Mouse (Mus musculus): Measurements from ENCODE around the gene Tmem101. TPM values are rescaled to one million over a fixed set of nuclear protein-coding genes. Genes with fewer than 3 reads are reported as not detected.
A peak's percentile ranks its signal among the peaks of the same experiment; 100 is the strongest.

Tmem101 gene
- total and polyA plus RNA-seq, 3 experiments: 35.4 to 63.1 (median 38.5) TPM

DNA sequence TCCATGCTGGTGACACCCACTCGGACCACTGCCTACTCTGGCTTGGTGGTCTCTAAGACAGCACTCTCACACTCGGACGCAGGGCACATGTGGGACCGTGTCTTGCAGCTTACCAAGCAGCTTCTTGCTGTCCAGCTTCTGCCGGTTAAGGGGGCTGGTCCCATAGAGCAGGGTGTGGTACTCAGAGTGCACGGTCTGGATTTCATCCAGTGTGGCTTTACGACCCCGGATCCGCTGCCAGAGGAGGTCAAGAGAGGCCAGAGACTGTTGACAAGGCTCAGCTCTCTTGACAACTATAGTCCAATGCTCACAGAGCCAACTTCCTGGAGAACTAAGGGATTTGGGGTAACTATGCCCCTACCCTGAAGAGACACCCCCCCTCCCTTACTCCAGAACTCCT lies 43.7 kb upstream of the Tmem101 start:
- Histone ChIP-seq H3K79me2 (replicated peaks; ENCODE audit: control insufficient read depth, extremely low read depth, insufficient read depth, poor library complexity, severe bottlenecking) (no peaks in the 10 kb centered on the region), H3K27me3 (replicated peaks) (no peaks in the 10 kb centered on the region), H3K9ac (ENCODE audit: insufficient read depth, low read depth) (no peak overlapping the region), H3K4me3 (replicated peaks in 1 of 3; ENCODE audit: low read depth in 2 of 3, low read length in 2 of 3, poor library complexity in 1 of 3) (no peak overlapping the region), H3K4me2 (ENCODE audit: insufficient read depth, low read depth, poor library complexity, severe bottlenecking) (no peak overlapping the region), H3K27ac (ENCODE audit: insufficient read depth, low read depth) (no peak overlapping the region), H3K4me1 (ENCODE audit: control insufficient read depth in 1 of 2, insufficient read depth in 2 of 2) (no peaks in the 10 kb centered on the region), H3K36me3 (replicated peaks in 1 of 2; ENCODE audit: control insufficient read depth in 1 of 2, insufficient read depth in 1 of 2, low read length in 1 of 2) (peaks cover 91 to 98% of the 10 kb centered on the region in 2 experiments), H3K9me3 (replicated peaks; ENCODE audit: low read length) (no peaks in the 10 kb centered on the region)
- in situ Hi-C loops (cut with MboI; ENCODE audit: low pct_ligation_motif_present, low pct_unique_long_range_greater_than_20kb, low sequenced_read_pairs) (no loop called here), dilution Hi-C loops (cut with MboI; ENCODE audit: extremely low pct_ligation_motif_present, extremely low pct_unique_long_range_greater_than_20kb, low sequenced_read_pairs) (no loop called here)
- DNase-seq (ENCODE audit: extremely low read depth): no peak
- no peak for TF ChIP-seq UBTF (IDR thresholded peaks at IDR 0.05; ENCODE audit: low read depth, low read length)
- no peak for TF ChIP-seq USF1 (IDR thresholded peaks at IDR 0.05; ENCODE audit: low read depth, low read length)
- TF ChIP-seq USF2 (conservative IDR thresholded peaks at IDR 0.05; ENCODE audit: low read depth, low read length): no peak
- TF ChIP-seq EP300 (IDR thresholded peaks at IDR 0.05; ENCODE audit: low read length): no peak
- TF ChIP-seq TBP (conservative IDR thresholded peaks at IDR 0.05; ENCODE audit: low read depth, low read length): no peak
- TF ChIP-seq ZC3H11A (IDR thresholded peaks at IDR 0.05; ENCODE audit: low read depth, low read length): no peak
- TF ChIP-seq RCOR1 (conservative IDR thresholded peaks at IDR 0.05; ENCODE audit: low read depth, low read length): no peak
- no peak for TF ChIP-seq SIN3A (IDR thresholded peaks at IDR 0.05; ENCODE audit: low read length)
- TF ChIP-seq E2F4 (IDR thresholded peaks at IDR 0.05; ENCODE audit: insufficient replicate concordance, low read depth, low read length): no peak
- TF ChIP-seq BHLHE40 (IDR thresholded peaks at IDR 0.05; ENCODE audit: low read depth, low read length): no peak
- TF ChIP-seq CHD1 (IDR thresholded peaks at IDR 0.05; ENCODE audit: low read depth, low read length): no peak
- TF ChIP-seq IRF4 (IDR thresholded peaks at IDR 0.05; ENCODE audit: low read depth, low read length): no peak

- H3K9me3 ChIP-seq (replicated peaks; ENCODE audit: low read length): no peaks in the 10 kb centered on the region
- in situ Hi-C loops (cut with MboI; ENCODE audit: low pct_ligation_motif_present, low pct_unique_long_range_greater_than_20kb, low sequenced_read_pairs): no loop called here
- no peak overlapping the region for H3K9ac ChIP-seq (ENCODE audit: insufficient read depth, low read depth)
- no peaks in the 10 kb centered on the region for H3K4me1 ChIP-seq (ENCODE audit: control insufficient read depth in 1 of 2, insufficient read depth in 2 of 2)
- H3K36me3 ChIP-seq (replicated peaks in 1 of 2; ENCODE audit: control insufficient read depth in 1 of 2, insufficient read depth in 1 of 2, low read length in 1 of 2): peaks cover 92 to 98% of the 10 kb centered on the region in 2 experiments
- H3K27ac ChIP-seq (ENCODE audit: insufficient read depth, low read depth): no peak overlapping the region
- H3K79me2 ChIP-seq (replicated peaks; ENCODE audit: control insufficient read depth, extremely low read depth, insufficient read depth, poor library complexity, severe bottlenecking): no peaks in the 10 kb centered on the region
- no peak overlapping the region for H3K4me2 ChIP-seq (ENCODE audit: insufficient read depth, low read depth, poor library complexity, severe bottlenecking)
- TF ChIP-seq JUN (IDR thresholded peaks at IDR 0.05; ENCODE audit: insufficient read depth, low read depth, low read length) (no peak), CTCF (conservative IDR thresholded peaks at IDR 0.05 in 1 of 2, IDR thresholded peaks at IDR 0.05 in 1 of 2; ENCODE audit: low read depth in 2 of 2, low read length in 2 of 2) (peak in 1 of 2 experiments; percentile 20; a peak in 1 of 4 replicates), MXI1 (IDR thresholded peaks at IDR 0.05; ENCODE audit: low read depth, low read length) (no peak)
- dilution Hi-C loops (cut with MboI; ENCODE audit: extremely low pct_ligation_motif_present, extremely low pct_unique_long_range_greater_than_20kb, low sequenced_read_pairs): no loop called here
- H3K27me3 ChIP-seq (replicated peaks): no peaks in the 10 kb centered on the region
- no peak for DNase-seq (ENCODE audit: extremely low read depth)
- H3K4me3 ChIP-seq (replicated peaks in 1 of 3; ENCODE audit: low read depth in 2 of 3, low read length in 2 of 3, poor library complexity in 1 of 3): no peak overlapping the region
Measured at GRCm38 (mm10) chr11:102198245-102198644, 42.0 kb upstream of the Tmem101 start.
